Mouse (Mus musculus) embryonic facial prominence, embryonic 14.5 days (tissue): ENCODE measurements at regions not wholly inside any gene's neighbourhood (a gene's known extent, or its start where the extent isn't known, plus 50 kb on each side); places are given as distances from the start of the nearest gene placed in this dataset.
"Not testable (repeated sequence)": the region's sequence is repeated elsewhere in the genome, so short reads cannot be mapped to it uniquely, and the experiment has no call there.

Experiments used
- ATAC-seq: fragments of 200-750 bp; cut with Nextera tagmentation; 2 replicates; pipeline ENCODE4 v1.8.0; 2017; ENCODE audit warnings: low read depth, moderate number of reproducible peaks, moderate TSS enrichment
- DNase-seq: peaks from one replicate; pipeline ENCODE4 v3.0.0-alpha.2; 2015; ENCODE audit warnings: low spot score
- H3K27ac ChIP-seq: fragments of 300-500 bp; sonication (generic); replicated peaks from 2 replicates; pipeline ENCODE4 v1.5.1; 2014; ENCODE audit warnings: low read depth, mild to moderate bottlenecking, low read length, moderate library complexity
- H3K27me3 ChIP-seq: fragments of 300-500 bp; sonication (generic); replicated peaks from 2 replicates; pipeline ENCODE4 v1.6.1; 2014; ENCODE audit warnings: low read length; ENCODE audit not compliant: control insufficient read depth, insufficient read depth
- H3K36me3 ChIP-seq: fragments of 300-500 bp; sonication (generic); 2 replicates; pipeline ENCODE4 v1.6.1; 2014; ENCODE audit warnings: low read length, mixed read lengths; ENCODE audit not compliant: control insufficient read depth, insufficient read depth
- H3K4me1 ChIP-seq: fragments of 300-500 bp; sonication (generic); 2 replicates; pipeline ENCODE4 v1.6.1; 2014; ENCODE audit warnings: antibody characterized with exemption, low read length; ENCODE audit not compliant: control insufficient read depth, insufficient read depth
- H3K4me2 ChIP-seq: fragments of 300-500 bp; sonication (generic); 2 replicates; pipeline ENCODE4 v1.6.1; 2014; ENCODE audit warnings: low read depth, mild to moderate bottlenecking, low read length, moderate library complexity, mixed read lengths
- H3K4me3 ChIP-seq: fragments of 300-500 bp; sonication (generic); 2 replicates; pipeline ENCODE4 v1.5.1; 2014; ENCODE audit warnings: low read depth, mild to moderate bottlenecking, low read length
- H3K9ac ChIP-seq: fragments of 300-500 bp; sonication (generic); 2 replicates; pipeline ENCODE4 v1.6.1; 2014; ENCODE audit warnings: low read depth, mild to moderate bottlenecking, low read length, moderate library complexity, mixed read lengths
- H3K9me3 ChIP-seq: fragments of 300-500 bp; sonication (generic); 2 replicates; pipeline ENCODE4 v1.6.1; 2016; ENCODE audit warnings: low read length; ENCODE audit not compliant: control insufficient read depth
- WGBS: fragments of 180-500 bp; shearing (Covaris S2); extraction: QIAGEN DNeasy Blood & Tissue Kit; methylation state at CpG from one replicate; pipeline ENCODE4 v1.1.7; 2014; 5-methylcytosine and 5-hydroxymethylcytosine counted together

DNA sequence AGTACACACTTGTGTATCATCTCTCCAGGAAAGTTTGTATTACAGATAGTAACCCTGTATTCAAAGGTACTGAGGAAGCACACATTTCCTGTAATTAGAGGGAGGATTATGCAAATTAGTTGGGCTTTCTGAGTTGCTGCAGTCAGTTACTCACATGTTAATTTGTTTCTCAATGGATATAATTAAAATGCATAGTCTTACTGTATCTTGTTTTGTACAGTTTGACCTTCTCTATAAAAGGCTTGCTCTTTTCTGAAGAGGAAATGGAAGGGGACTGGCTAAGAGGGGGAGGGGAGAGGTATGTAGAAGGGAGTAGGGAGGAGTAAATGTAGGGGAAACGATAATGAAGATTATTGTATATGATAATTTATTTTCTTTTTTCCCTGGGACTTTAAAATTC is 1345.5 kb upstream of the Adam24 start:
- no peak for ATAC-seq
- no peaks in the 10 kb centered on the region for H3K36me3 ChIP-seq

DNA sequence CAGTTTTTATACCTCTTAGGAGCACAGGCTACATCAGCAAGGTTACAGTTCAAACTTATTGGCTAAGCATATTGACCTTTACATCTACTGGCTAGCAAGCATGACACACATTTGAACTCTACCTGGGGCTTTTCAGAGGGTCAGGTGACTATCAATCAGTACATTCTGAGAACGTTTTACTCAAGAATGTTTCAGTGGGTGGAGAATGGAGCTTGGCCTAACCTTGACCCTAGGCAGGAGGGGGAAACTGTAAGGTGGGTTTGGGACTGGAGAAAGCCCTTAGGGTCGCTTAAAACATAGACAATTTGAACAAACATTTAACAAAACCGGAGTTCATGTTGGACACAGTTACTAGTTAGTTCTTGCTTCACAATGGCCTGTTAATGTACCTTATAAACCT is 1330.1 kb upstream of the Adam24 start:
- no peaks in the 10 kb centered on the region for H3K4me1 ChIP-seq
- H3K4me2 ChIP-seq = no peak overlapping the region
- no peaks in the 10 kb centered on the region for H3K36me3 ChIP-seq
- ATAC-seq (no peak), DNase-seq (no peak)
- H3K9ac ChIP-seq = no peak overlapping the region
- no peak overlapping the region for H3K4me3 ChIP-seq
- no peaks in the 10 kb centered on the region for H3K9me3 ChIP-seq
- 46% methylated on average over 3 of the region's 3 CpGs for WGBS
- H3K27ac ChIP-seq = no peak overlapping the region
- no peaks in the 10 kb centered on the region for H3K27me3 ChIP-seq

More for the DNA sequence above, 1345.5 kb upstream of the Adam24 start:
- H3K27ac ChIP-seq = no peak overlapping the region
- no peak overlapping the region for H3K4me2 ChIP-seq
- 89% methylated on average over 1 of the region's 1 CpGs for WGBS
- H3K4me3 ChIP-seq = no peak overlapping the region
- H3K27me3 ChIP-seq = no peaks in the 10 kb centered on the region
- no peak for DNase-seq
- no peak overlapping the region for H3K9ac ChIP-seq
- no peaks in the 10 kb centered on the region for H3K9me3 ChIP-seq
- no peaks in the 10 kb centered on the region for H3K4me1 ChIP-seq

DNA sequence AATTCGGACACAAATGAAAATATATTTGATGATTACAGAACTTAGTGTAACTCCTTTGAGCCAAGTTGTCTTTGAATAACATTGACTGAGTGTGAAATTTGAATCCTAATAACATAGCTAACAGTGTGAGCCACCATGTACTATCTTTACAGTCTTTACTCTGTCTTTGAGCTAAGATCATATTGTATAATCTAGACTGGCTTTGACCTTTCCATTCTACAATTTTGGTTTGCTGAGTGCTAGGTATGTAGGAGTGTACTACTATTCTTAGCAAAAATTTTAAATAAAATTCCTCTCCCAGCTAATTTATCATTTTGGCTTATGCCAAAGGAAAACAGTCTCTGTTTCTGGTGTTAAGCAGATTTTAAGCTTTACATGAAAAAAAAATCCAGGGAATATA is 1328.4 kb upstream of the Adam24 start:
- Histone ChIP-seq H3K4me3 (no peak overlapping the region), H3K36me3 (no peaks in the 10 kb centered on the region), H3K9ac (no peak overlapping the region), H3K27ac (no peak overlapping the region), H3K4me2 (no peak overlapping the region), H3K4me1 (no peaks in the 10 kb centered on the region), H3K27me3 (no peaks in the 10 kb centered on the region), H3K9me3 (no peaks in the 10 kb centered on the region)
- 86% methylated on average over 1 of the region's 1 CpGs for WGBS
- no peak for ATAC-seq
- no peak for DNase-seq

DNA sequence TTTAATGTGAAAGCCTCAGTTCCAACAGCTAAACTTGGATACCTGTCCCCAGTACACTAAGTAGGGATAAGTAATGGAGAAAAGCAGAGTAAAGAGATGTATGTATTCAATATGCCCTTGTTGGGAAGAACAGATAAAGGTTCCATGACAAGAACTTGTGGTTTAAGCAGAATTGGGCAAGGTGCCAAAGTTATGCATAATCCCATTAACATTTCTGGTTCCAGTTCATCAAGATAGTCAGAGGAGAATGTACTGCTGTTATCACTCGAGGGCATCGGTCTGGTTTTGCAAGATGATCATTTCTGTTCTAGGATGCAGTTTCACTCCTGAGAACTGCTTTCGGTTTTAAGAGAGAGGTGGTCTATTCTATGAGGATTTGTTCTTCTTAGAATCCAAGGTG is 1325.9 kb upstream of the Adam24 start:
- H3K27ac ChIP-seq = no peak overlapping the region
- no peak overlapping the region for H3K4me3 ChIP-seq
- H3K4me2 ChIP-seq = no peak overlapping the region
- H3K9me3 ChIP-seq = no peaks in the 10 kb centered on the region
- H3K36me3 ChIP-seq = no peaks in the 10 kb centered on the region
- H3K4me1 ChIP-seq = no peaks in the 10 kb centered on the region
- H3K27me3 ChIP-seq = no peaks in the 10 kb centered on the region
- H3K9ac ChIP-seq = no peak overlapping the region
- DNase-seq = peak; percentile 62
- WGBS = 61% methylated on average over 3 of the region's 3 CpGs
- no peak for ATAC-seq

DNA sequence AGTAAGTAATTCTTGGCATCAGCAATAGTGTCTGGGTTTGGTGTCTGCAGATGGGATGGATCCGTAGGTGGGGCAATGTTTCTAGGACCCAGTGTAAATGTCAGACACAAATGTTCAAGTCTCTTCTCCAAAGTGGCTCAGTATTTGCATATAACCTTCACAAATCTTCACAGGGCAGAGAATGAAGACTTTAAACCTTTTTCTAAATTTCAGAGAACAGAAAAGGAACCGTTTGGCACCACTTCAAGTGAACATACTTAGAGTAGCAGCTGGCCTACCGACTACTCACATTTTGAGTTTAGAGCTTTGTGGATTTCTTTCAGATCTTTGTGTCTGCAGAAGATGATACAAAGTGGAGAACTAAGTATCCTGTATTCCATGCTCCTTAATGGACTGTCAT is 1319.5 kb upstream of the Adam24 start:
- Histone ChIP-seq H3K4me3 (no peak overlapping the region), H3K4me2 (no peak overlapping the region), H3K9ac (no peak overlapping the region), H3K36me3 (no peaks in the 10 kb centered on the region), H3K4me1 (no peaks in the 10 kb centered on the region), H3K27me3 (no peaks in the 10 kb centered on the region), H3K27ac (no peak overlapping the region), H3K9me3 (no peaks in the 10 kb centered on the region)
- 88% methylated on average over 3 of the region's 3 CpGs for WGBS
- no peak for ATAC-seq
- DNase-seq = no peak

DNA sequence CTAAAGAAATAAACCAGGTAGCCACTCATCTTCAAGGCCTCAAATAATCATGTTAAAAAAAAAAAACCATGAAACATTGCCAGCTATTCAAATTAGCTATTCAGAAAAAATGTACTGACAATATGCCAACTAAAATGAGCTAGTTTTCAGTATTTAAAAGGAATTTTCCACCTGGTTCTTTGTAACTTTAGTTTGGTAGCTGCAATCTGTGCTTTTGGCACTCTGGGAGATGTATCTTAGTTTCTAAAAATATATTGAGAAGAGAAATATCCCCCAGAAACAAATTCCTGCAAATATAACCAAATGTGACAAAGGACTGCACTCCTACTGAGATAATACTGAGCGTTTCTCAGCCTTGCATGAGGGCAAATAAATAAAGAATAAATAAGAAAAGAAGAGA is 1317.8 kb upstream of the Adam24 start:
- DNase-seq (no peak), ATAC-seq (no peak)
- Histone ChIP-seq H3K27ac (no peak overlapping the region), H3K36me3 (no peaks in the 10 kb centered on the region), H3K4me2 (no peak overlapping the region), H3K27me3 (no peaks in the 10 kb centered on the region), H3K4me1 (no peaks in the 10 kb centered on the region), H3K9ac (no peak overlapping the region), H3K9me3 (no peaks in the 10 kb centered on the region), H3K4me3 (no peak overlapping the region)
- 79% methylated on average over 1 of the region's 1 CpGs for WGBS

DNA sequence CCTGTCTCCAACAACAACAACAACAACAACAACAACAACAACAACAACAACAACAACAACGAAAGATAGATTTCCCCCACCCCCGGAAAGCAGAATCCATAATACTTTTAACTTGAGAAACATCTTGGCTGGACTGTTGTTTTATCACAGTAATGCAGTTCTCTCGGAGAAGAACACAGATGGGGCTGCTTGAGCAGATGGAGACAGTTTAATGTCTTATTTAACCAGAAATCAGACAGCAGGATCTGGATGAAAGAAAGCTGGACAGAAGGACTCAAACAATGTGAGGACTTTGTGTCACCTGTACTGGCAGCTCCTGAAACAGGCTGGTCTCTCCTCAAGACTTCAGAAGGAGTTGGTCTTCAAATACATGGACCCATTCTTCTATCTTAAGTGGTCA is 1317.0 kb upstream of the Adam24 start:
- DNase-seq (no peak), ATAC-seq (no peak)
- Histone ChIP-seq H3K4me3 (no peak overlapping the region), H3K4me2 (no peak overlapping the region), H3K27me3 (no peaks in the 10 kb centered on the region), H3K4me1 (no peaks in the 10 kb centered on the region), H3K9ac (no peak overlapping the region), H3K36me3 (no peaks in the 10 kb centered on the region), H3K9me3 (no peaks in the 10 kb centered on the region), H3K27ac (no peak overlapping the region)
- WGBS = 90% methylated on average over 3 of the region's 3 CpGs

DNA sequence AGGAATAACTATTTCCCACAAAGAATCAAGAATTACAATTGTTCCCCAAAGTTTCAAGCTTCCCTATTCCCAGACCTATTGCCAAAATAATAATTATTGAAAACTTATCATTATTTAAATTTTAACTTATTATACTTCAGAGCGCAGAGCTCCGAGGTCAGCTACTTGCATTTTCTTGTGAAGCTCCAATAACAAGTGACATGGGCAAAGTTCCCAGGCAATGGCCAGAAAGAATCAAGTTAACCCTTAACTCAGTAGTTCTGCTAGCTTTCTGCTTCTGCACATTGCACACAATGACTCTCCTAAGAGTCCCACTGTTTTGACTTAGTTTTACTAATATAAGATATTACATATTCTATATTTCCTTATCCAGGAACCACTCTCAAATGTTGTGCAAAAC is 1308.5 kb upstream of the Adam24 start:
- not testable (repeated sequence) for H3K27ac ChIP-seq, H3K9ac ChIP-seq, DNase-seq, ATAC-seq, H3K4me3 ChIP-seq, H3K27me3 ChIP-seq, H3K9me3 ChIP-seq, H3K4me1 ChIP-seq, H3K36me3 ChIP-seq, H3K4me2 ChIP-seq
- 52% methylated on average over 2 of the region's 2 CpGs for WGBS
